Mouse (Mus musculus) lung, adult 18-20 months (tissue): ENCODE data around the gene Gm49380.
A peak's percentile ranks its signal among the peaks of the same experiment; 100 is the strongest.

Source experiments
- DNase-seq, 2 experiments: peaks; one replicate each; pipeline ENCODE4 v3.0.0; 2022; ENCODE audit warnings: mixed read lengths in 2 of 2

The Gm49380 gene

GRCm38 (mm10) chr9:44113105-44113789 is at the start of gene Gm49380, which contains the start of gene Rnf26:
TSS of gene Gm49380 (minus strand) at chr9:44113500.
TSS of gene Rnf26 (minus strand) at chr9:44113517.
- peak; percentile 97 to 98 for DNase-seq

DNA sequence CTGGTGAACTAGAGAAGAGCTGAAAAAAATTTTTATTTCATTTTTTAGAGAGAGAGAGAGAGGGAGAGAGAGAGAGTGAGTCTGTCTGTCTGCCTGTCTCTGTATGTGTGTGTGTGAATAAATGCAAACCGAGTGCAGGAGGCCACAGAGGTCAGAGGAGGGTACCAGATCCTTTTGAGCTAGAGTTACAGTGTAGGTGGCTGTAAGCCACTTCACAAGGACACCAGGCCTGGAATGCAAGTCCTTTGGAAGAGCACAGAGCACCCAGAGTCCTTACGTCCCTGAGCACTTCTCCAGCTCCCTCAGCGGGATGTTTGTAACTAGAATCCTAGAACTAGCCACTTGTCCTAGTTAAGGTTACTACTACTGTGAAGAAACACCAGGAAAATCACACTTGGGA is 46.6 kb upstream of the Gm49380 start:
- DNase-seq: no peak

- peak in 1 of 2 experiments; percentile 28 for DNase-seq
Measured at GRCm38 (mm10) chr9:44147290-44147689, 34.0 kb upstream of the Gm49380 start.

GRCm38 (mm10) chr9:44144718-44145060 is 31.4 kb upstream of the Gm49380 start:
- DNase-seq: no peak

DNA sequence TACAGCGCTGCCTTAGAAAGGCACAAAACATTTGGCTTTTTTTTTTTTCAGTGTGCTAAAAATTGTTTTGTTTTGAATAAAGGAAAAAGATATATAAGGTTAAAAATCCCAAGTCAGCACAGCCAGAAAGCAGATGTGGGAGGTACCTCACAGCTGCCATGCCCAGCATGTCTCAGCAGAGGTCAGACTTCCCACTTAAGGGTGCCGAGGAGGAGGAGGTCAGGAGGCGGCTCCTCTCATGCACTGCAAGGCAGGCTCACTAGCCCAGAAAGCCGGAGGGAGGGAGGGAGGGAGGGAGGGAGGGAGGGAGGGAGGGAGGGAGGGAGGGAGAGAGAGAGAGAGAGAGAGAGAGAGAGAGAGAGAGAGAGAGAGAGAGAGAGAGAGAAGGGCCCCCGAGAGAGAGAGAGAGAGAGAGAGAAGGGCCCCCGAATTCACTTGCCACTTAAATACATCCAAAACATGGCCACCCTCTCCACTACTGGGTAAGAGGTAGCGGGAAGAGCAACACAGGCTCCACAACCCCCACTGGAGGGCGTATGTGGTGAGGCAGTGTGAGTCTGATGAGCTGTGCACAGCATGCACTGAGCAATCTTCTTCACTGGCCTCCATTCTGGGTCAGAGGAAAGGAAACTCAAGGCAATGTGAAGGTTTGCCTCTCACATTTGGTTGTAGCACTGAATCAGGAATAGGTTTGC is 30.9 kb upstream of the Gm49380 start:
- DNase-seq: peak; percentile 41

DNA sequence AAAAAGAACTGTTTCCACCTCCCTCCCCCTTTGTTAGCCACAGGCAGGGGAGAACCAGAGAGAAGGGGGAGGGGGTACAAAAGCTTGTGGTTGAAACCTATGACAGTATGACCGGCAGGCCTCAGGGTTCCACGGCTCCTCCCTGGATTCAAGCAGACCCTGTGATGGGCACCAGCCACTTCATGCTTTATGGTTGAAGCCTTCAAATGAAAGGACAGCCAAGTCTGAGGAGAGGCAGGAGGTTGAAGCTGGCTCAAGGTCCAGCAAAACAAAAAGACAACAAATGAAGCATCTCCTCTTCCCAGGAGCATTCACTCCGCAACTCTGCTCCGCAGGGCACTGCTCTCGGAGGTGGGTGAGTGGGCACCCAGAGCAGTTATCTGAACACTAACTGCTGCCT is 30.1 kb upstream of the Gm49380 start:
- DNase-seq: no peak

DNA sequence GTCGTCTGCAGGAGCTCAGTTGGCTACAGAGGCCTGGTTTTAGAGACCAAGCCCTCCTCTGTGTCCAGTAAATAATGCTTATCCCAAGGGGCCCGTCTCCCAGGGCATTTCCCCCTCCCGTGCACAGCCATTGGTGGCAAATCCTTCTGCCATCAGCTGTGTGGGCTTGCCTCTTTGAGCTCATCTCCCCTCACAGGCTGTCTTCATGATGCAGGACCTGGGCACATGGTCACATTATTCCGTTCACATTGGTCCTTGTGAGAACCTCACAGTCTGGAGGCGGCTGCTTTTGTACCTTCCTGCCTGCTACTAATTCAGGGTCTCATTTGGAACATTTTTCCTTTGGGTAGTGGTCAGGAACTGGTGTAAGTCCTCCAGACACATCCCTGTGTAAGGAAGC is 28.7 kb upstream of the Gm49380 start:
- DNase-seq: no peak

DNA sequence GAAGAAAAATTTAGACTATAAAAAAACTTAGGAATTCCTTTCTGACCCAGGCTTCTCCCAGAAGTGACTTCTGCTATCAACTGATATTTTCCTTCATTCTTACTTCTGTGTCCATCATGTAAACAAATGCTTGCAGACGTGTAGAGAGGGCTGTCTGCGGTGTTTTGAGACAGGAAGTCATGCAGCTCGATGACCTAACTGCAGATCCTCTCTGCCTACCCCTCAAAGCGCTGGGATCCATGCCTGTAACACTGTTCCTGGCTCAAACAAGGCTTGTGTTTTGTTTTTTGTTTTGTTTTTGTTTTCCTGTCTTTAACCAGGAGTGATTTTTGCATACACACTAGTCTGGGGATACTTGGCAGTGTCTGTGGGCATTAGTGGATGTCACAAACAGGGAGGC is 24.5 kb upstream of the Gm49380 start:
- DNase-seq: peak in 1 of 2 experiments; percentile 11

DNA sequence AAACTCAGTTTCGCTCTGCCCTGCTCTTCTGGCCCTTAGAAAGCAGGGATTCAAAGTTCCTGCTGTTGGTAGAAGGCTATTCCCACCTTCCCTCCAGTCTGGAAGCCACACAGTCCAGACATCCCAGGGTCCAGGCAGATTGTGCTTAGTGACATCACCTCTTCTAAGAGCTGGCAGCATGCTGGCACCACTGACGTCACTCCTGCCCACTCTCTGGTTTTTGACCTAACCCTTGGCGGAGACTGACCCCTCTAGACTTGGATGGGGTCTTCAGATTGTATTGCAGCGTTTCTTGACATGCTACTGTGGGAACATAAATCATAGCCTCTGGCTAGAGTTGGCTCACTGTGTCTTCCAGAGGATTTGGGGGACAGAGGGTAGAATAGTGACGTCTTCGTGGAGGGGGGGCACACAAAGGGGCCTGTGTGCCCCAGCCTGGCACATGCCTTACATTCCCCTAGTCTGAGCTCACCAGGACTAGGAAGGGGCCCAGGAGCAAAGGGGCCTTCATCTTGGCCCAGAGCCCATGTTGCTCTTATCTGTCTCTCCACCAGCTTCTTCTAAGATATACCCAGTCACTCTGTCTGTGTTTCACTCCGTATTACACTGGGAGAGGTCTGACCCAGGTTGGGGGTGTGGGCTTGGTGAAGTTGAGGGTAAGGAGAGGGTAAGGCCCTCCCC is 22.6 kb upstream of the Gm49380 start:
- peak in 1 of 2 experiments; percentile 25 for DNase-seq

GRCm38 (mm10) chr9:44134851-44135730 is 21.8 kb upstream of the Gm49380 start:
- peak; percentile 49 to 61 for DNase-seq

- peak; percentile 71 to 77 for DNase-seq
Measured at GRCm38 (mm10) chr9:44134101-44134850, 21.0 kb upstream of the Gm49380 start, which contains the start of gene Mcam. TSS of gene Mcam (plus strand) at chr9:44134469.

DNA sequence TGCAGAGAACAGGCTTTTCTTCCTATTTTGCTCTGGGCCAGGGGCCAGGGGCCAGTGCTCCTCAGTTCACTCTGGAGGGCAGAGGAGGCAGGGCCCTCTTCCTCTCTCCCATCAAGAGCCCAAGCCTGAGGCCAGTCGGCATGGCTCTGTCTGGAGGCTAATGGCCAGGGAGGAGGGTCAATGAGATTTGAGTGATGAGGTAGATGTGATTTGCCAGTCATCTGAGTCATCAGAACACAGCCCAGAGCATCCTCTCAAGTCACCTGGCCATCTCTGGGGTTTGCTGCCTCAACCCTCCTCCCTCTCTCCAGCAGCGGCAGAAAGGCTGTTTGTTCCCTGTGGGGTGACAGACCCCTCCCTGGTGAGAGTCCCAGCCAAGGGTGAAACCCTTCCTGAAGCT is 20.0 kb upstream of the Gm49380 start:
- peak in 1 of 2 experiments; percentile 10 for DNase-seq

GRCm38 (mm10) chr9:44132200-44132599 is 18.9 kb upstream of the Gm49380 start:
- no peak for DNase-seq

DNA sequence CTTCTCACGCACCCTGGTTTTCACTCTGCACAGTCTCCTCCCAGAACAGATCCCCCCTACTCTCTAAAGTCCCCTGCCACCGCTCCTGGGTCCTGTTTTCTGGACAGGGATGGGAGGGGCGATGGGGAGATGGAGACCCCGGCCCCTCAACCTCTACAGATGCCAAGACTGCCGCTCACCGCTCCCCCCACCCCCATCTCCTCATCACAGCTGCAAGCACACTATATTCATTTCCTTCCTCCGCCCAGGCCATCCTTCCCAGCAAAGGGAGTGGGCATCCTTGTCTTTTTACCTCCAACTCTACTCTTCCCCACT is 17.9 kb upstream of the Gm49380 start:
- no peak for DNase-seq

DNA sequence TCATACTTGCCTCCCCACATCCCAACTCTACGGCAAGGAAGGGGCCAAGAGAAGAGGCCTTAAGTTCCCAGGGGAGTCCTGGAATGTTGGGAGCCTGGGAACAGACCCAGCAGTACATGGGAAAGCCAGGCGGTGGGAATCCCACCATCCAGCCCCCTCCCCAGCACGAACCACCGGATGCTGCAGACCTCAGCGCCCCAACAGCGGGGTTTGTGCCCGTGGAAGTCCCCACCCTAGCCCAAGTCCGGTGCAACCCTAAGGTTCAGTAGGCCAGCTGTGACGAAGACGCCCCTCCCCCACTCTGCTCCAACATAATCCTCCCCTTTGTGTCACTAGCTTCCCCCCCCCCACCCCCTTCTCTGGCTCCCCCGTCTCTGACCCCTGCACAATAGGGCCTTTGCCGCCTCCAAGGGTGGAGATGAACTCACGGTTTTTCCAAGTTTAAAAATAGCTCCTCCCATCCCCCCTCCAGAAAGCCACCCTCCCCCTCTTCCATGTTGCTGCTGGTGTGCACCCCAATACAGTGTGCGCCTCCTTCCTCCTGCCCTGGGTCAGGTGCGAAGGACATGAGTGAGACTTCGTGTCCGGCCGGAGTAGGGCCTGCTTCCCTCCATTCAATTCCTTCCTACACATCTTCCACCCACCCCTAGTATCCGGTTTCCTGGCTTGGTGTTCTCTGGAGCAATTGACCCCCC is 17.4 kb upstream of the Gm49380 start:
- peak; percentile 53 to 59 for DNase-seq

DNA sequence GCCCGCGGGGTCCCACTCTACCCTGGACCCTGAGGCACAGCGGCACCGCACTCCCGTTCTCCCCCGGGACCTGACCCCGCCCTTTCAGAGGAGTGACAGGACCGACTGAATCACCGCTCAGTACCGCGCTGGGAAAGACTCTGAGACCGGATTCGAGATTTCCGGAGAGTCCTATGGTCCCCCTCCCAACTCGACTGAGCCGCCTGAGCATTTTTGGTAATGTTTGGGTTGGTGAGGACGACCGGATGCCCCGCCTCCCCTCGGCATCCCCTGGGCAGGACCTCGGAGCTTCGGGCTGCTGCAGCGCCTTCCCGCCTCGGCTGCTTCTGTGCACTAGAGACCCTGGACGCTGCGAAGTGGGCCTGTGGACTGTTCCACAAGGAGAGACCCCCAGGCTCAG is 16.7 kb upstream of the Gm49380 start:
- DNase-seq: peak; percentile 90 to 91

DNA sequence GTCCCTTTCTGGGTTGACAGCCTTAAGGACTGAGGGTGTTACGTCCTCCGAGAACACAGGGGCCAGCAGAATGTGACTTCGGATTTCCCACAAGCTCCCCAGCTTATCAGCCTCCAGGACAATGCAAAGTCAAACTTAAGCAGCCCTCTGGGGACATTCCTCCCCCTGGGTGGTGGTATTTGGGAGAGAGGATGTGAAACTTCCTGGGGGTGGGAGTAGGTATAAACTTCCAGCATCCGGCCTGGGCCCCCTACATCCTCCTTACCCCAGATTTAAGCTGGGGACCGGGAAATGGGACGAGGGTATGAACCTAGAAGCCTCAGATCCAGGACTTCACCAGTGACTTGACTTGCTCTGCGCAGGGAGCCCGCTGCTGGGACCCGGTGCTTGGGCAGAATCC is 16.3 kb upstream of the Gm49380 start:
- DNase-seq: peak; percentile 55 to 73

GRCm38 (mm10) chr9:44127351-44127801 is 14.1 kb upstream of the Gm49380 start:
- DNase-seq: peak; percentile 45 to 56

DNA sequence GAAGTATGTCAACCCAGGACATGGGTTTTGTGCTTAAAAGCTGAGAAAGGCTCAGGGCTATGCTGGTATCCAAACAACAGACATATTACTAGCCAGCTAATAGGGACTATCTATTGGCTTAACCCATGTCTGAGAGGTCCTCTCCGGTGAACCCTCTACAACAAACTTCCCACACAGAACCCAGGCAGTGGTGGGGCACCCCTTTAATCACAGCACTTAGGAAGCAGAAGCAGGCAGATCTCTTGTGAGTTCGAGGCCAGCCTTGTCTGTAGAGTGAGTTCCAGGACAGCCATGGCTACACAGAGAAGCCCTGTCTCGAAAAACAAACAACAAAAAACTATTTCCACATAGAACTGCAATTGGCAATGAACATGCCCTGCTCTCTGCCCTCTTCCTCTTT is 13.4 kb upstream of the Gm49380 start:
- no peak for DNase-seq

DNA sequence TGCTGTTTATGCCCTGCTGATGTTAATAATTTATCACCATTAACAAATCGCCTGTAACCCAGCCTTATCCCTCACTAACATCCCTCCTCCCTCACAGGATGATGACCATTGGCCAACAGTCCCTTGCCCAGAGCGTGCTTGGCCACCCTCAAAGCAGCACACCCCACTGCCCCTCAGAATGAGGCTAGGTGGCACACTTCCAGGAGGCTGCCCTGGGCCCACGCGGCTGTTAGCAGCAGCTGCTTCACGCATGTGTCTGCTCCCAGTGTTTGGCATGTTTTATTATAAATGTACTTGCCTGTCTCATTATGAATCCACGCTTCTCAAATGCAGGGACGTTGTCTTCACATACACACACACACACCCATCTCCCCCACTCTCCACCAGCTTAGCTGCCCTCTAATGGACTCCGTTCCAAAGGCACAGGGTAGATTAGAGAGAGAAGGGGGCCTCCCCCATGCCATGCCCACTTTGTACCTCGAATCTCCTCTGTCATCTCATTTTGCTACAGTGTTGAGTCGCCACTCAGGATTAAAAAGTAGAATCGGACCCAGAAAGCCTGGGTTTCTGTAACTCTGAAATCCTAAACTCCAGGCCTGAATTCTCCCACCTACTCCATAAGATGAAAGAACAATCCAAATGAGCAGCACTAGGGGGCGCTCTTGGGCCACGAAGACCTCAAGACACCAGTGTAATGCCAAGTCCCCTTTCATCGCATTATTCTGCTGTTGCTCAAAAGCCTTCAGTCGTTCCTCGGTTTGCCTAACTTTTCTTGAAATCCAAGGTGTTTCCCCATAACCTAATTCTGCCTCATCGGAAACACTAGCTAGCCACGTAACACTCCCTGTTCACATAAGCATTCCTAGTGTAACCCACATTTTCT is 12.5 kb upstream of the Gm49380 start:
- DNase-seq: peak; percentile 82 to 89
